Mouse (Mus musculus) kidney, embryonic 14.5 days (tissue): ENCODE data around the gene Lmbrd2. TPM values are rescaled to one million over a fixed set of nuclear protein-coding genes. Genes with fewer than 3 reads are reported as not detected.
A peak's percentile ranks its signal among the peaks of the same experiment; 100 is the strongest.

Source experiments
- ATAC-seq: fragments of 200-750 bp; cut with Nextera tagmentation; 2 replicates; pipeline ENCODE4 v1.8.0; 2017; ENCODE audit warnings: moderate number of reproducible peaks, mild to moderate bottlenecking, moderate TSS enrichment, moderate library complexity; ENCODE audit not compliant: low FRiP score, low TSS enrichment
- H3K27ac ChIP-seq: fragments of 300-500 bp; sonication (generic); 2 replicates; pipeline ENCODE4 v1.5.1; 2014; ENCODE audit warnings: low read depth, mild to moderate bottlenecking, low read length, moderate library complexity, mixed read lengths
- H3K27me3 ChIP-seq: fragments of 300-500 bp; sonication (generic); 2 replicates; pipeline ENCODE4 v1.6.1; 2014; ENCODE audit warnings: mild to moderate bottlenecking, low read length; ENCODE audit not compliant: control insufficient read depth, insufficient read depth
- H3K36me3 ChIP-seq: fragments of 300-500 bp; sonication (generic); 2 replicates; pipeline ENCODE4 v1.6.1; 2014; ENCODE audit warnings: low read length, mixed read lengths; ENCODE audit not compliant: control insufficient read depth, insufficient read depth
- H3K4me1 ChIP-seq: fragments of 300-500 bp; sonication (generic); 2 replicates; pipeline ENCODE4 v1.6.1; 2014; ENCODE audit warnings: low read length, mixed read lengths; ENCODE audit not compliant: control insufficient read depth, insufficient read depth
- H3K4me2 ChIP-seq: fragments of 300-500 bp; sonication (generic); replicated peaks from 2 replicates; pipeline ENCODE4 v1.6.1; 2014; ENCODE audit warnings: low read depth, mild to moderate bottlenecking, low read length
- H3K4me3 ChIP-seq: fragments of 300-500 bp; sonication (generic); 2 replicates; pipeline ENCODE4 v1.5.1; 2014; ENCODE audit warnings: mild to moderate bottlenecking, low read length
- H3K9ac ChIP-seq: fragments of 300-500 bp; sonication (generic); 2 replicates; pipeline ENCODE4 v1.6.1; 2014; ENCODE audit warnings: low read depth, mild to moderate bottlenecking, low read length, moderate library complexity
- H3K9me3 ChIP-seq: fragments of 300-500 bp; sonication (generic); 2 replicates; pipeline ENCODE4 v1.6.1; 2016; ENCODE audit warnings: low read length; ENCODE audit not compliant: control insufficient read depth
- WGBS: fragments of 180-500 bp; shearing (Covaris S2); extraction: QIAGEN DNeasy Blood & Tissue Kit; methylation state at CpG from one replicate; pipeline ENCODE4 v1.1.7; 2014; 5-methylcytosine and 5-hydroxymethylcytosine counted together
- polyA plus RNA-seq: library from polyadenylated mRNA; unstranded; fragments of >200 nt; fragmentation: Nextera tagmentation; extraction: Ambion mirVana; gene quantifications from 2 replicates; pipeline ENCODE4 v1.2.1, GENCODE M21; 2014

The Lmbrd2 gene
- polyA plus RNA-seq, 1 experiment from 2014 or later = 5.8 TPM

GRCm38 (mm10) chr15:9130772-9131498 lies 9.4 kb upstream of the Lmbrd2 start:
- no peak overlapping the region for H3K4me2 ChIP-seq
- WGBS = 84% methylated on average over 9 of the region's 9 CpGs
- H3K36me3 ChIP-seq = peaks cover 78% of the 10 kb centered on the region
- ATAC-seq = 0 out of 2 replicates have a peak, but pooled peaks have one; percentile 39
- no peaks in the 10 kb centered on the region for H3K27me3 ChIP-seq
- H3K4me1 ChIP-seq = 0 out of 2 replicates have a peak, but pooled peaks cover 3% of the 10 kb centered on the region
- H3K9ac ChIP-seq = no peak overlapping the region
- H3K27ac ChIP-seq = no peak overlapping the region
- no peaks in the 10 kb centered on the region for H3K9me3 ChIP-seq
- H3K4me3 ChIP-seq = no peak overlapping the region

- no peak for ATAC-seq
- H3K9ac ChIP-seq = no peak overlapping the region
- H3K27me3 ChIP-seq = no peaks in the 10 kb centered on the region
- no peak overlapping the region for H3K27ac ChIP-seq
- peaks cover 78% of the 10 kb centered on the region for H3K36me3 ChIP-seq
- H3K4me3 ChIP-seq = no peak overlapping the region
- H3K9me3 ChIP-seq = no peaks in the 10 kb centered on the region
- no peak overlapping the region for H3K4me2 ChIP-seq
- WGBS = 87% methylated on average over 4 of the region's 4 CpGs
- H3K4me1 ChIP-seq = 0 out of 2 replicates have a peak, but pooled peaks cover 3% of the 10 kb centered on the region
Measured at GRCm38 (mm10) chr15:9131499-9131888, 8.9 kb upstream of the Lmbrd2 start.

- no peak for ATAC-seq
- Histone ChIP-seq H3K9ac (no peak overlapping the region), H3K27ac (no peak overlapping the region), H3K4me1 (0 out of 2 replicates have a peak, but pooled peaks cover 3% of the 10 kb centered on the region), H3K4me3 (no peak overlapping the region), H3K9me3 (no peaks in the 10 kb centered on the region), H3K4me2 (no peak overlapping the region), H3K27me3 (no peaks in the 10 kb centered on the region), H3K36me3 (peaks cover 78% of the 10 kb centered on the region)
- WGBS = 85% methylated on average over 13 of the region's 13 CpGs
Measured at GRCm38 (mm10) chr15:9132693-9133443, 7.5 kb upstream of the Lmbrd2 start.

- H3K9me3 ChIP-seq = no peaks in the 10 kb centered on the region
- peaks cover 65% of the 10 kb centered on the region for H3K36me3 ChIP-seq
- H3K27ac ChIP-seq = no peak overlapping the region
- H3K4me1 ChIP-seq = peaks cover 14% of the 10 kb centered on the region; the same call in 1 of the 2 replicates
- no peak overlapping the region for H3K4me3 ChIP-seq
- 72% methylated on average over 6 of the region's 6 CpGs for WGBS
- H3K4me2 ChIP-seq = no peak overlapping the region
- ATAC-seq = no peak
- H3K9ac ChIP-seq = no peak overlapping the region
- no peaks in the 10 kb centered on the region for H3K27me3 ChIP-seq
Measured at GRCm38 (mm10) chr15:9134891-9135507, 5.4 kb upstream of the Lmbrd2 start.

GRCm38 (mm10) chr15:9139447-9139846 lies 903 bp upstream of the Lmbrd2 start:
- Histone ChIP-seq H3K4me3 (peak overlapping the region; percentile 75), H3K27me3 (no peaks in the 10 kb centered on the region), H3K9ac (peak overlapping the region; percentile 66), H3K36me3 (peaks cover 34% of the 10 kb centered on the region), H3K4me2 (peak overlapping the region; percentile 67), H3K9me3 (no peaks in the 10 kb centered on the region), H3K4me1 (peaks cover 14% of the 10 kb centered on the region; the same call in 1 of the 2 replicates), H3K27ac (peak overlapping the region; percentile 24; the same call in 1 of the 2 replicates)
- ATAC-seq = no peak
- 20% methylated on average over 10 of the region's 10 CpGs for WGBS

- peak; percentile 91 for ATAC-seq
- WGBS = under 1% methylated on average over 35 of the region's 37 CpGs
- no peaks in the 10 kb centered on the region for H3K9me3 ChIP-seq
- H3K9ac ChIP-seq = peak overlapping the region; percentile 76
- peak overlapping the region; percentile 75 for H3K4me3 ChIP-seq
- H3K4me2 ChIP-seq = peak overlapping the region; percentile 52
- H3K4me1 ChIP-seq = peaks cover 11% of the 10 kb centered on the region; the same call in 1 of the 2 replicates
- peak overlapping the region; percentile 66 for H3K27ac ChIP-seq
- peaks cover 24% of the 10 kb centered on the region for H3K36me3 ChIP-seq
- H3K27me3 ChIP-seq = no peaks in the 10 kb centered on the region
Measured at GRCm38 (mm10) chr15:9140684-9141171, 378 bp downstream of the Lmbrd2 start.

- H3K4me3 ChIP-seq = no peak within 1 kb of the TSS
- H3K27ac ChIP-seq = no peak within 1 kb of the TSS
- no peak for ATAC-seq
- H3K4me2 ChIP-seq = no peak within 1 kb of the TSS
- H3K9ac ChIP-seq = no peak within 1 kb of the TSS
- H3K4me1 ChIP-seq = no peaks in the 10 kb centered on the region
- H3K27me3 ChIP-seq = no peaks in the 10 kb centered on the region
- H3K9me3 ChIP-seq = no peaks in the 10 kb centered on the region
- peaks cover 26% of the 10 kb centered on the region for H3K36me3 ChIP-seq
Measured at GRCm38 (mm10) chr15:9155325-9155724, 15.0 kb downstream of the Lmbrd2 start, which contains the start of gene Skp2. TSS of gene Skp2 (minus strand) at chr15:9155425.

DNA sequence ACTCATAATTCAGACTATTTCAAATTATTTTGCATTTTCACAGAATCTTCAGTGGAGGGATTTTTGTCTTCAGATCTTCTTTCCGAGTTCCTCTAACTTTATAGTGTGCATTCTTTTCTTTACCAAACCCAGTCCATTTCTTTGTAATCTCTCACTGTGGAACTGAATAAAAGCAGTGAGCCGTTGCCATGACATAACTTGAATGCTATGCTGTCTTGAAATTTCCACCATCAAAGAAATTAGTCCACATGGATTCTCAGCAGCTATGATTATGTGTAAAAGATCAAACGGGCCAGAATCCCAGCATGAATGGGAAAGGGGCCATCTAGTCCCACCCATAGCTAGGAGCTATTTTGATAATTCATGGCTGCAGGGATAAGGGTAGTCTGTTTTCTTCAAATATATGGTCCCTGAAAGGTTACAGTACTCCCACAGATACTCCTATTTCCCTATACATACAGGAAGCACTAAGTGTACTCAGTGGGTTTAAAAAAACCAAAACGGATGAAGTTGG lies 22.3 kb downstream of the Lmbrd2 start:
- no peak overlapping the region for H3K27ac ChIP-seq
- 80% methylated on average over 4 of the region's 4 CpGs for WGBS
- H3K36me3 ChIP-seq = peaks cover 7% of the 10 kb centered on the region; the same call in 1 of the 2 replicates
- no peak overlapping the region for H3K4me2 ChIP-seq
- no peaks in the 10 kb centered on the region for H3K9me3 ChIP-seq
- no peaks in the 10 kb centered on the region for H3K27me3 ChIP-seq
- no peak overlapping the region for H3K9ac ChIP-seq
- no peak overlapping the region for H3K4me3 ChIP-seq
- no peaks in the 10 kb centered on the region for H3K4me1 ChIP-seq
- no peak for ATAC-seq
